Mouse (Mus musculus) kidney, postnatal 0 days (tissue): ENCODE results near the gene Mesp1. TPM values are rescaled to one million over a fixed set of nuclear protein-coding genes. Genes with fewer than 3 reads are reported as not detected.

Experiments used
- ATAC-seq: fragments of 200-750 bp; cut with Nextera tagmentation; replicated peaks from 2 replicates; pipeline ENCODE4 v1.8.0; 2017; ENCODE audit warnings: low read depth, moderate number of reproducible peaks, moderate TSS enrichment, moderate library complexity; ENCODE audit not compliant: low FRiP score
- DNase-seq: peaks from one replicate; pipeline ENCODE4 v3.0.0-alpha.2; 2016; ENCODE audit warnings: low spot score
- H3K27ac ChIP-seq: fragments of 300-500 bp; sonication (generic); 2 replicates; pipeline ENCODE4 v1.5.1; 2014; ENCODE audit warnings: mild to moderate bottlenecking
- H3K27me3 ChIP-seq: fragments of 300-500 bp; sonication (generic); 2 replicates; pipeline ENCODE4 v1.6.1; 2014; ENCODE audit warnings: low read length, mixed read lengths; ENCODE audit not compliant: insufficient read depth
- H3K36me3 ChIP-seq: fragments of 300-500 bp; sonication (generic); 2 replicates; pipeline ENCODE4 v1.6.1; 2014; ENCODE audit warnings: low read length, mixed read lengths; ENCODE audit not compliant: insufficient read depth
- H3K4me1 ChIP-seq: fragments of 300-500 bp; sonication (generic); replicated peaks from 2 replicates; pipeline ENCODE4 v1.6.1; 2014; ENCODE audit warnings: antibody characterized with exemption, low read length, mixed read lengths; ENCODE audit not compliant: insufficient read depth
- H3K4me2 ChIP-seq: fragments of 300-500 bp; sonication (generic); 2 replicates; pipeline ENCODE4 v1.6.1; 2014; ENCODE audit warnings: mild to moderate bottlenecking, low read length, moderate library complexity, mixed read lengths
- H3K4me3 ChIP-seq: fragments of 300-500 bp; sonication (generic); replicated peaks from 2 replicates; pipeline ENCODE4 v1.5.1; 2014; ENCODE audit warnings: low read depth, low read length
- H3K9ac ChIP-seq: fragments of 300-500 bp; sonication (generic); 2 replicates; pipeline ENCODE4 v1.6.1; 2014; ENCODE audit warnings: low read depth, low read length
- H3K9me3 ChIP-seq: fragments of 300-500 bp; sonication (generic); replicated peaks from 2 replicates; pipeline ENCODE4 v1.6.1; 2016; ENCODE audit warnings: low read length, inconsistent platforms, mixed read lengths
- CTCF ChIP-seq: IDR thresholded peaks from 2 replicates; pipeline ENCODE4 v1.5.1; 2016; ENCODE audit warnings: antibody characterized with exemption, low read depth, mild to moderate bottlenecking, moderate library complexity
- WGBS: fragments of 180-500 bp; shearing (Covaris S2); extraction: QIAGEN DNeasy Blood & Tissue Kit; methylation state at CpG from one replicate; pipeline ENCODE4 v1.1.7; 2014; 5-methylcytosine and 5-hydroxymethylcytosine counted together
- polyA plus RNA-seq: library from polyadenylated mRNA; unstranded; fragments of >200 nt; fragmentation: Nextera tagmentation; extraction: Ambion mirVana; gene quantifications from 2 replicates; pipeline ENCODE4 v1.2.1, GENCODE M21; 2015

Mesp1 gene
- 0.09 TPM in 1 of 2 replicates, not detected in the other for polyA plus RNA-seq

DNA sequence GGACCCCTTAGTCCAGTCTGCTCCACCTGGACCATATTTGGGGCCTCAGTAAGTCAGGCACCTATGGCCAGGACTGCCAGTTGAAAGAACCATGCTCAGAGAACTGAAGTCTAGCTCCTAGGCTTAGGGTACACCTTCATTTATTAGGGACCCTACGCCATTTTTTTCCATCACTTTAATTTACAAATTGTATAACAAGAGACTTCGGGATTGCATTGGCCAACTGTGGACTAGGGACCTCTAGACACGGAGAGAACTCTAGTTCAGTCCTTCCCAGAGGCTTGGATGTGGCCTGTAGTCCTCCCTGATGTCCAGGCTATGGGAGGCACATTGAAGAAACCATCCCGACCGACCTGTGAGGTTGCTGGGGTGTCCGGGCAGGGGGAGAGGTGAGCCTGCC, at the start of gene Mesp1:
Mesp1 (minus strand) TSS at position 101 of the 400 bp plus-strand sequence.
- H3K4me3 ChIP-seq, result peak within 1 kb of the TSS; percentile 37
- 74% methylated on average over 6 of the region's 6 CpGs for WGBS
- DNase-seq, result no peak
- TF ChIP-seq CTCF, result no peak
- H3K4me1 ChIP-seq, result peaks cover 12% of the 10 kb centered on the region
- no peak for ATAC-seq
- H3K36me3 ChIP-seq, result no peaks in the 10 kb centered on the region
- H3K27ac ChIP-seq, result no peak within 1 kb of the TSS
- H3K4me2 ChIP-seq, result peak within 1 kb of the TSS; percentile 65
- peaks cover 22% of the 10 kb centered on the region for H3K27me3 ChIP-seq
- no peaks in the 10 kb centered on the region for H3K9me3 ChIP-seq
- H3K9ac ChIP-seq, result peak within 1 kb of the TSS; percentile 51

DNA sequence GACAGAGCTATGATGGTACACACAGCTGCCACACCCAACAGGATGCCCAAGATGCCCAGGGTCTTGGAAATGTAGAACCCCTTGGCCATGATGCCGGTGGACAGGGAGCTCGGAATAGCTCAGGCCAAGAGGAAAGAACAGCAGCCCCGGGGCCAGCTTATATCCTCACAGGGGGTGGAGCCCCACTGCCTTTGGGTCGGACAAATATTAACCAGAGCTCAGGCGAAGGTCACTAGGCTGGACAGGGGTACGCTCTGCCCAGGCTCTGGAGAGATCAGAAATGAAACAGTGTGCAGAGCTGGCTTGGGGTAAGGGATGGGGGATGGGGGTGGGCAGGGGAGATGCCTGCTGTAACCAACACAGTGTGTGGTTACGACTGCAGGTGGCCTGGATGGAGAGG, 48.6 kb upstream of the Mesp1 start:
- 45% methylated on average over 7 of the region's 7 CpGs for WGBS
- no peaks in the 10 kb centered on the region; the same call in 1 of the 2 replicates for H3K36me3 ChIP-seq
- peaks cover 20% of the 10 kb centered on the region; the same call in 1 of the 2 replicates for H3K4me1 ChIP-seq
- no peaks in the 10 kb centered on the region for H3K9me3 ChIP-seq
- H3K9ac ChIP-seq, result no peak overlapping the region
- ATAC-seq (peak; percentile 82), DNase-seq (peak; percentile 47)
- H3K4me2 ChIP-seq, result peak overlapping the region; percentile 33; the same call in 1 of the 2 replicates
- H3K27ac ChIP-seq, result peak overlapping the region; percentile 54; the same call in 1 of the 2 replicates
- no peak overlapping the region for H3K4me3 ChIP-seq
- H3K27me3 ChIP-seq, result no peaks in the 10 kb centered on the region
- no peak for TF ChIP-seq CTCF

DNA sequence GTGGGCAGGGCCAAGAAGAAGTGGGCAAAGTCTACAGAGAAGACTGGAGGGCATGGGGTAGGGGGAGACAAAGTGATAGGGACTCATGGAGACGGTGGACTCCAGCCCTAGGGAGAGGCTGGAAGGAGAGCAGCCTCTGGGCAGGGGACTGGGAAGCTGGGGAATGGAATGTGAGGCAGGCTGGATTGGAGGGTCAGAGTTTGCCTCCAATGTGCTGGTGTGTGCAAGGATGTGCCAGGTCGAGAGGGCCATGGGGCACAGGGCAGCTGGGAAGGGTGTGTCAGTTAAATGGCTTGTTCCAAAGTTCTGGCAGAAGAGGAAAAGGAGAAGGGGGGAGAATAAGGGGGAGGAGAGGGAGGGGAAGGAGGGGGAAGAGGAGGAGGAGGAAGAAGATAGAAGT, 43.7 kb upstream of the Mesp1 start:
- Histone ChIP-seq H3K27ac (no peak overlapping the region), H3K4me2 (no peak overlapping the region), H3K4me3 (no peak overlapping the region), H3K9ac (no peak overlapping the region), H3K4me1 (no peaks in the 10 kb centered on the region), H3K9me3 (no peaks in the 10 kb centered on the region), H3K36me3 (peaks cover 10% of the 10 kb centered on the region; the same call in 1 of the 2 replicates), H3K27me3 (no peaks in the 10 kb centered on the region)
- ATAC-seq (peak; percentile 81), DNase-seq (no peak)
- no peak for TF ChIP-seq CTCF
- 53% methylated on average over 2 of the region's 2 CpGs for WGBS

DNA sequence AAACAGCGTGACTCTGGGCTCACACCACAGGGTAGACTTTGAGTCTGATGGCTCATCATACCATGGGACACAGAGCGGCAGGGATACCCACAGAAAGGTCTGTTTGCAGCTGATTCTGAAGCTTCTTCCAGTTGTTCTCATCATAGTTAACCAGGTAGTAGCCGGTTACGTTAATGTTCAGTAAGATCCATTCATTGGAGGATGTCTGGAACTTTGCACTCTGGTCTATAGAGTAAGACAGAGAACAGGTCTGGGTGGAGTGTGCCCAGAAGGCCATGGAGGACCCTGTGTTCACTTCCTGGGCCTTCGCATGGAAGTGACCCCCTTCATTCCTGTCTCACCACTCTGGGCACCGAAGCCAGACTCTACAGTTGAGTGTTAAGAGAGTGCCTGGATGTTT, 41.6 kb upstream of the Mesp1 start:
- H3K27ac ChIP-seq, result no peak overlapping the region
- no peaks in the 10 kb centered on the region for H3K4me1 ChIP-seq
- H3K36me3 ChIP-seq, result peaks cover 10% of the 10 kb centered on the region; the same call in 1 of the 2 replicates
- H3K4me3 ChIP-seq, result no peak overlapping the region
- H3K27me3 ChIP-seq, result no peaks in the 10 kb centered on the region
- 90% methylated on average over 6 of the region's 6 CpGs for WGBS
- TF ChIP-seq CTCF, result no peak
- no peak overlapping the region for H3K4me2 ChIP-seq
- H3K9me3 ChIP-seq, result no peaks in the 10 kb centered on the region
- H3K9ac ChIP-seq, result no peak overlapping the region
- DNase-seq (no peak), ATAC-seq (no peak; the same call in 1 of the 2 replicates)

DNA sequence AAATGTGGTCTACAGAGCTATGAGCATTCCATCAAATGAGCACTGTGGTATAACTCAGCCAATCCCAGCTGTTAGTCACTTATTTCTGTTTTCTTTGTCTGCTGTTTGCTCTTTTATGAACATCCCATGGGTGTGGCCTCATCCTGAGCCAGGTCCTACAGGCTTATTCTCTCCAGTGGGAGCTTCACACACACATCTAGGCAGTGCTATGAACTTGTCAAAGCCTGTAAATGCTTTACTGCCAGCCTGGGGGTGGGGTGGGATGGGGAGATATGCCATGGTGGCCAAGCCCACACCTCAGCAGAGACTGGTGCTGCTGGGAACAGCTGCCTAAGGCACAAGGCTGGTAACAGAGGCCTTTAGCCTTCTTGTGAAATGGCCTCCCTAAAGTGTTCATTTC, 39.4 kb upstream of the Mesp1 start:
- TF ChIP-seq CTCF, result no peak
- no peak overlapping the region for H3K4me2 ChIP-seq
- H3K36me3 ChIP-seq, result peaks cover 10% of the 10 kb centered on the region; the same call in 1 of the 2 replicates
- H3K27me3 ChIP-seq, result no peaks in the 10 kb centered on the region
- no peak overlapping the region for H3K4me3 ChIP-seq
- H3K9me3 ChIP-seq, result no peaks in the 10 kb centered on the region
- no peaks in the 10 kb centered on the region for H3K4me1 ChIP-seq
- ATAC-seq, result no peak
- H3K9ac ChIP-seq, result no peak overlapping the region
- no peak overlapping the region for H3K27ac ChIP-seq
- no peak for DNase-seq

DNA sequence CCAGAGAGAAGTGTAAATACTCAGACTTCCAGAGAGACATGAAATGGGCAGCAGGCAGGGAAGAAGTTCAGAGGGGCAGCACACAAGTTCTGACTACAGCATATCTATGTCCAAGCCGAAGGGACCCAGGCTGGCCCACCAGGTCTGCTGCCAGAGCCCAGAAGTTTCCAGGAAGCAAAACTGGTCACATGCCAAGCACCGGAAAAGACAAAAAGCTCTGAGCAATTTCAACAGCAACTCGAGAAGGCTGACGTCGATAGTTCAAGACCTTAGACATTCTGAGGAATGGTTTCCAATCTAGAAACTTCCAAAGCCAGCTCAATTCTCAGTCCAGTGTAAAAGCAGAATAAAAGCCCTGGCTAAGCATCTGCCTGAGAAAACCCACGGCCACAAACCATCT, 38.0 kb upstream of the Mesp1 start:
- Histone ChIP-seq H3K4me2 (no peak overlapping the region), H3K36me3 (0 out of 2 replicates have a peak, but pooled peaks cover 14% of the 10 kb centered on the region), H3K9ac (peak overlapping the region; percentile 23; the same call in 1 of the 2 replicates), H3K27ac (peak overlapping the region; percentile 57), H3K4me1 (no peaks in the 10 kb centered on the region), H3K27me3 (no peaks in the 10 kb centered on the region), H3K4me3 (no peak overlapping the region), H3K9me3 (no peaks in the 10 kb centered on the region)
- ATAC-seq (no peak), DNase-seq (peak; percentile 74)
- TF ChIP-seq CTCF, result no peak
- 28% methylated on average over 6 of the region's 6 CpGs for WGBS

DNA sequence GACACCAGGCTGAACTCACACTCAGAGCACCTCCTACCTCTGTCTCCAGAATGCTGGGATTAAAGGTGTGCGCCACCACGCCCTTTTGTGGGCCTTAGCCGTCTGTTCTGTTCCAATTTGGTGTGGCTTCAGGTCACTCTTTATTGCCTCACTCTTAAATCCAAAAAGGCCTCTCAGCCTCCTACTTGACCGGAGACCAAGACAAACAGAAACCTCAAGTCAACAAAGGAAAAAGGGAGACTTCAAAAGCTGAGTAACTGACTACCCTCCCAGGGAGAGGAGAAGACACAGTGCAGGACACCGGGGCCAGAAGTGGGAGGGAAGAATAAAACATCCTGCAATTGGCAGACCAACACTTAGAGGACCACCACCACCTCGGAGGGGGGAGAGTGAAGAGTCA, 37.6 kb upstream of the Mesp1 start:
- TF ChIP-seq CTCF, result no peak
- H3K27ac ChIP-seq, result peak overlapping the region; percentile 57
- no peaks in the 10 kb centered on the region for H3K4me1 ChIP-seq
- no peaks in the 10 kb centered on the region for H3K27me3 ChIP-seq
- peaks cover 12% of the 10 kb centered on the region; the same call in 1 of the 2 replicates for H3K36me3 ChIP-seq
- H3K4me2 ChIP-seq, result no peak overlapping the region
- WGBS, result 35% methylated on average over 6 of the region's 6 CpGs
- H3K4me3 ChIP-seq, result no peak overlapping the region
- H3K9ac ChIP-seq, result no peak overlapping the region
- no peaks in the 10 kb centered on the region for H3K9me3 ChIP-seq
- ATAC-seq (no peak), DNase-seq (peak; percentile 45)
